Mouse (Mus musculus) left cerebral cortex, postnatal 10 days (tissue): Measurements from ENCODE around the gene Myt1. TPM values are rescaled to one million over a fixed set of nuclear protein-coding genes. Genes with fewer than 3 reads are reported as not detected.

Source experiments
- DNase-seq, 2 experiments: peaks; one replicate each; pipeline ENCODE4 v3.0.0; 2021 to 2022; ENCODE audit warnings: low spot score in 2 of 2, mixed read lengths in 1 of 2; ENCODE audit errors: extremely low spot score in 1 of 2
- intact Hi-C: fragments of 180-260 bp; cut with DNase I; formaldehyde crosslinking; loops from one replicate; pipeline ENCODE4 v1.15.1; 2025
- total RNA-seq, 2 experiments: library from RNA; stranded (reverse); gene quantifications; 2 replicates each; pipeline ENCODE4 v1.2.3; 2021

The Myt1 gene
- 10 to 100 TPM; 24.3 to 27.7 TPM for total RNA-seq

DNA sequence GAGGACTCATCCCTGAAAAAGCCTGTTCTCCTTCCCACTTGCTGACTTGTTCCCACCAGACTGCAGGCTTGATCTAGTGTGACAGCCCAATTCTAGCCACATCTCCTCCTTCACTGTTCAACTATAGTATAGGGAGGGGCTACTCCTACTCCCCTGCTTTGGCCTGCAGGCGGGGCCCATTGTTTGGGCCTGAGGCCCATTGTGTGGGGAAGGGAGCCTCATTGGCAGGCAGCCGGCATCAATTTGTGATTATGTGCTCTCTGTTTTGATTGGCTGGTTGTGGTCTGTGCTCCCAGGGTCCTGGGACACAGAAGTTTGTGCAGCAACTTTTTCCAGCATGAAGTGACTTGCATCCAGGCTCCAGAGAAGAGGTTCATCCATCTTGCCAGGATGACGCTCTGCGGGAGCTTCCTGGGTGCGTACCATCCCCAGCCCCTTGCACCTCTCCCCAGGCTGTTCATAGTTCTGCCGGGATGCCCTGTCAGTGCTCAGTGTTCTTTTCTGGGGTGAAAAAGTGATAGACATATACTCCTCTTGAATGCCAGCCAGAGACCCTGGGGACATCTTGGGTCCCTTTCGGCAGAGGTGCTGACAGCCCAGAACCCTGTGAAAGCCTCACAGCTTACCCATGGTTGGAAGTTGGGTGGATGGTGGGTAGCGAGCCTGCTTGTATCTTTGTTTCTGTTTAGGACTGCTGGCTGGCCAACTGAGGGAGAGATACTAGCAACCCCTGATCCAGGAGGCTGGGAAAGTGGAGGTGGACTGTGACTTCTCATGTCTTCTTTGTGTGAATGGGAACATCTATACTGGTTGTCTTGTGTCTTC lies at the start of gene Myt1:
TSS of gene Myt1 (plus strand) at position 327 of the 825 bp plus-strand sequence.
- no peak for DNase-seq
- intact Hi-C loops = no loop called here

DNA sequence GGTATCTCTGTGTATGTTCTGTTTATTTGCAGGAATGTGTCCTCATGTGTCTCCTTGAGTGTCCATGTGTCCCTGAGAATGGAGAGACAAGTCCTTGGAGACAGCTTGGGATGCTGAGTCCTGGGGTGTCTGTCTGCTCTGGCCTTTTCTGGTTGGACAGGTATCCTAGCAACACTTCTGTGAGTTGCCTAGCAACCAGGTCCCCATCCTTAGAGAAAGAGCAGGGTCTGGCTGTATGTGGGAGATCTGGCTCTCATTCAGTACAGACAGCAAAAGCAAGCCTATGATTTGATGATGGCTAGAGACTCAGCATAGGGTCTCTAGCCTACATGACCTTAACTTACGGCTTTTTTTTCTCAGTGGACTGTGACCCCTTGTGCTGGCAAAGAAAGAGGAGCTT lies 49.4 kb upstream of the Myt1 start:
- DNase-seq = peak in 1 of 2 experiments; percentile 54
- intact Hi-C loops = no loop called here

DNA sequence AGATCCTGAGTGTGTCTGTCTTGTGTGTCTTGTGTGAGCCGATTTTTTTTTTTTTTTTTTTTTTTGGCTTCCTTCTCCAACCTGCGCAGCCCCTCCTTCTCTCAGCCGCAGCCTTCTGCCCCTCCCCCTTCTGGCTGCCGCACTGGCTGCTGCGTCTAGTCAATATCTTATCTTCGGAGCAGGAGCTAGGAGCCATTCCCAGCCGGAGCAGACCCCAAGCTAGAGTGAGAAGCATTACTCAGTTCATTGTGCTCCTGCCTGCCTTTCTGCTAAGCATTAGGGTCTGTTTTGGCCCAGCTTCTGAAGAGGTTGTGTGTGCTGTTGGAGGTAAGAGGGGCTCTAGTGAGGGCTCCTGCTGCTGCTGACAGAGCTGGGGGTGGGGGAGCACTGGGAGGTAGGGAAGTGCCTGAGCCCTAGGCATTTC lies 48.2 kb upstream of the Myt1 start, which contains the start of gene Oprl1:
TSS of gene Oprl1 (plus strand) at position 114 of the 424 bp plus-strand sequence.
- intact Hi-C loops = no loop called here

DNA sequence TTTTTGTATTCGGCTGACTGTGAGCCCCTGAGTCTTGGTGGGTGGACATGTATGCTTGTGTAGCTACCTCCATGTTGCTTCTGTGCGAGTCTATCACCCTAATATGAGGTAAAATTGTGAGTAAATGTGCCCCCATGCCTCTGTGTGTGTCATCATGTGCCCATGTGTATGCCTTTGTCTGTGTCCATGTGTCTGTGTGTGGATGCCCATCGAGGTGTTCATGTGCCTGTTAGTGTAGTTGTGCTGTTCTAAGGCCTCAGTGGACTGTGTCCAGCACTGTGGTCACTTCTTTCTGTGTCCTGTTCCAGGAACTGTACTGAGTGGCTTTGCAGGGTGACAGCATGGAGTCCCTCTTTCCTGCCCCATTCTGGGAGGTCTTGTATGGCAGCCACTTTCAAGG lies 47.8 kb upstream of the Myt1 start:
- no peak for DNase-seq
- intact Hi-C loops = no loop called here

More for the DNA sequence above, 48.2 kb upstream of the Myt1 start, which contains the start of gene Oprl1:
- peak; percentile 59 to 79 for DNase-seq

DNA sequence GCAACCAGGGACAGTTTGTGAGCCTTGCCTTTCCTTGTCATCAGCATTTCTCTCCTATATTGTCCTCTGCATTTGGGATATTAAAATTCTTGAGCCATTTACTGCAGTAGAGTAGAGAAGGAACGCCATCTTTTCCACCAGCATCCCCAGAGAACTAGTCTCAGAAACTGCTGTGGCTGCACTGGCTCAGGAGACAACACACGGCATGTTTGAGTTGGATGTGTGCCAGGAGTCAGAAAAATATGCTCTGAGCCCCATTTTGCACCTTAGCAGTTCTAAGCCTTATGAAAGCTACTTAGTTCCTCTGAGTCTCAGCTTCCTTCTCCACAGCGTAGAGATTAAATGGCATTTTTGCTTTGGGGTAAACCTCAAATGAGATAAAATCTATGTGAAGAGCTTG lies 46.1 kb upstream of the Myt1 start:
- DNase-seq = no peak
- intact Hi-C loops = no loop called here

DNA sequence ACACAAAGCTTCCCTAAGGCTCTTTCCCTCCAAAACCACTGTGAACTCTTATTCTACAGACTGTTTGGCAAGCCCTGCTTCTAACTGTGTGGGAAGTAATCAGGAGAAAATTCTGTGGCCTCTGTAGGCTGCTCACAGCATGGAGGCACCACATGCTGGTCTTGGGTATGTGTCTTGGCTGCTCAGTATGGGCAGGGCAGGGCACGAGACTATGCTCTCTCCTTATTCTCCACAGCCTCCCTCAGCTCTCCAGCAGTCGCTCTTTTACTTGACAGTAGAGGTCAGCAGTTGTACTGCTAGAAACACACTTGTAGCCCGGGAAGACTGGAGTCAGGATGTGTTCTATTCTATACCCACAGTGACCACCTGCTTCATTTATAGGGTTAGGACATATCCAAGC lies 43.1 kb upstream of the Myt1 start:
- no peak for DNase-seq
- intact Hi-C loops = loop anchor here (5.0 kb wide), 1 partner anchor 87 kb away; no protein-coding TSS in a partner anchor

DNA sequence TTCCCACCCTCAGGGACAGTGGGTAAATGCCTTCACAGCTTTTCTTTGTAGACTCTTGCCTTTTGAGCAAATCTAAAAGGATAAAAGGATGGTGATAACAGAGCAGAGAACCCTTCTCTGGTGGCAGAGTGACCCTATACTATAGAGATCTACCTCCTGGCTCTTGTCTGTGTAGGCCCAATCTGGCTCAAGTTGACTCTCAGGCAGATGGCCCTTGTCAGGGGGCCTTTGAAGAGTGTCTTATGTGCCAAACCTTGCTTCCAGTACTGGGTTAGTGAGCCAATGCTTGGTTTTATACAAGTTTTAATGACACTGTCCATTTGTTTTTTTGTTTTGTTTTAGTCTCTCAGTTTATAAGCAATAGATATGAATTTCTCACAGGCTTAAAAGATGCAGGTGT lies 41.9 kb upstream of the Myt1 start:
- intact Hi-C loops = loop anchor here (5.0 kb wide), 1 partner anchor 86 kb away; no protein-coding TSS in a partner anchor
- no peak for DNase-seq

DNA sequence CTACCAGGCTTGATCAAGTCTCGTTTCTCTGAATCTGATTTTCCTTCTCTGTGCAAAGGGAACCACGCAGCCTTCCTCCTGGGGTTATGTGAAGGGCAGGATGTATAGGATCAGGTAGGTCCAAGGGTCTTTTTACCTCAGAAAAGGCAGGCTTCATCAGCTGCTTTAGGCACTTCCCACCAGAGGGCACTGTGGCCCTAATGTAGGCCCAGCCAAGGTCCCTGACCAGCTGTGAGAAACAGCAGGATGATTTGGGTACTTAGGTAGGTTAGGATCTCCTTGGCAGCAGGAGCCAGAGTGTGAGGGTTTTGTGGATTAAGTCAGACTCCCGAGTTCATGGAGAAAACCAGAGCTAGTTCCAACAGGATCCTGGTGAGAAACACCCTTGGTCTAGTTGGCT lies 40.9 kb upstream of the Myt1 start:
- peak in 1 of 2 experiments; percentile 50 for DNase-seq
- intact Hi-C loops = loop anchor here (2.0 to 5.0 kb wide), 2 partner anchors 85 to 143 kb away; partner anchors contain the start of gene Polr3k

DNA sequence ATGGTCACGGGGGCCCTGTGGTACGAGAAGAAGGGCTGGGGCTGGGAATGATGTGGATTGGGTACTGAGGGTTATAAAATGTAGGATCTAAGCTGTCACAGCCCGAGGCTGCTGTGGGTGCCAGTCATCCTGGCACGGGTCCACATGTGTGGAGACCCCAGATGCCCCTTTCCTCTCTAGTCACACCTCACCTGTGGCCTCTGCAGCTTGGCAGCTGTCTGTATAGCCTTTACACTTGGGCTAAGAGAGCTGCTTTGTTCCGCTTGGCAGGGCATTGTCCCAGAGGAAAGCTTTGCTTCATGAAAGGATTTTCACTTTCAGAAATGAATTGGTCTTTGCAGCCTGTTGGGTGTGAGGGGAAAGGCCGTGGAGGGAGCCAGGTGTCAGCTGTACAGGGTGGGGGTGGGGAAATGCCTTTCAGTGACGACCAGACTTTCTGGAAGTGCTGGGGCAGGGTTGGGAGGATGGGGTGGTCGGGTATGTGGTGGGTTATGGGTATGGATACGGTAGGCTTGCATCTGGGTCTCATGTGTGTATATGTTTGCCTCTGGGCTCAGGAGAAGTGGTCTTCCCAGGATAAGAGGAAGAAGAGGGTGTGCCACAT lies 35.4 kb upstream of the Myt1 start:
- intact Hi-C loops = no loop called here

DNA sequence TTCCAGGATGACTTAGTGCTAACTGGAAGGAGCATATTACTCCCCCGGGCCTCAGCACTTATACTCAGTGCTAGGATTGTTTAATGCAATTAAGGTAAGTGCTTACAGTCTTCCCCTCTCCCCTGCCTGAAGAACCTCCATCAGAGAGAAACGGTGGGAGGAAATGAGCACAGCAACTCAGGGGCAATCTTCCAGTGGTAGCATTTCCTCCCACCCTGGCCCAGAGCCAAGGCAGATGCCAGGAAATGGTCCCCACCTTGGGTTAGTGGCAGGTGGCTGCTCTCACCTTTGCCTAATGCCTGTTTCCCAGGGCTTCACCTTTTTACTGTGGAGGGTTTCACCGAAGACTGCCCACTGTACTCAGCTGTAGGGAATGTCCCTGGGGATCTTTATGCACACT lies 33.1 kb upstream of the Myt1 start:
- DNase-seq = no peak
- intact Hi-C loops = no loop called here

More for the DNA sequence above, 35.4 kb upstream of the Myt1 start:
- DNase-seq = no peak

DNA sequence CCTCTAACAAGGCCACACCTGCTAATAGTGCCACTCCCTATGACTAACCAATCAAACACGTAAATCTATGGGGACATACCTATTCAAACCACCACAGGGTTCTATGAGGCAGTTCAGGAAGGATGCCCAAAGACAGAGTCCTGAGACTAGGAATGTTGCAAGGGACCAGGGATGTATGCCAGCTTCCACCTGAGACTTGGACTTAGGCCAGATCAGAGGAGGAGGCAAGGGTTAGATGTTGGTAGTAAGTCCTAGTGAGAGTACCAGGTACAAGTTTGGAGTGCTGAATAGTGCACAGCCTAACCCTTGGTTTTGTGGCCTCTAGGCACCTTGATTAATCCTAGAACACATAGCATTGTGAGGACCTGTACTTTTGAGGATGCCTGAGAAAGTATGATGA lies 10.5 kb upstream of the Myt1 start:
- intact Hi-C loops = no loop called here

DNA sequence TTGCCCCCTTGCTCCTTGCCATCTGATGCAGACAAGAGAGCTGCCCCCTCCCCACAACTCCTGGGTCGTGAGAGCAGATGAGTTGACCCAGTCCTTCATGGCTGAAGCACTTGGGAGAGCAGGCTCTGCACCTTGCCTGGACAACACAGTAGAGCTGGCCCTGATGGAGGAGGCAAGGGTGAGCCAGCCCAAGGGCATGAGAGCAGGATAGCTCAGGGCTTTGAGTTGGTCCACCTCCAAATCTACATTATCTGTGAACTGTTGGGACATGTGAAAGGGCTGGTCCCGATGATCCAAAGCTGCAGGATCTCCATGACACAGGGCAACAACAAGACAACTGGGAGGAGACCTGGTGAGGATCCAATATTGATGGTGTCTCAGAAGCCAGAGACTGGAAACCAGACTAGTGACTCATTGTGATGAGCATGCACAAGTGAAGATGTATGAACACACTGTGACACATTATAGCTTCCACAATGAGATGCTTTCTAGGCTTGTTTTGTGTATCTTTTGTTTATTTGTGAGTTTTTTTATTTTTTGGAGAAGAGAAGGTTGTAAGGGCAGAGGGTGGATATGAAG lies 4.9 kb upstream of the Myt1 start:
- intact Hi-C loops = no loop called here

More for the DNA sequence above, 10.5 kb upstream of the Myt1 start:
- no peak for DNase-seq

DNA sequence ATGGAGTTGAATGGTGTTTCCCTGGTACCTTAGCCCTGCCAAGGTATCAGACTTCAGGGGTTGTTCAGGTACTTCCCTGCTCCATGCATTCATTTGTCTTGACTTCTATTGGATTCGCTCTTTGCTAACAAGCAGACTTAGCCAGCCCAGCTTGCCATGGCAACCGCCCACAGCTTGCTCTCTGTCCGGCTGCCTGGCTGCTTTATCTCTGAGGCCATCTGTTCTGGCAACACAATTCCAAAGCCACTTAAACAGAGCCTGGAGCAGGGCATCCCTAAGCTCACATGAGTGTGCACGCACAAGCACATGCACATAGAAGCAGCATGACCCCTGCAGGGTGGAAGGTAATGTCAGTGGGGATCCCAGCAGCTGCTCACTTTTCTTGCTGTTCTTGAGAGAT lies 4.1 kb upstream of the Myt1 start:
- intact Hi-C loops = no loop called here
- DNase-seq = peak; percentile 61 to 62

More for the DNA sequence above, 4.9 kb upstream of the Myt1 start:
- no peak for DNase-seq

DNA sequence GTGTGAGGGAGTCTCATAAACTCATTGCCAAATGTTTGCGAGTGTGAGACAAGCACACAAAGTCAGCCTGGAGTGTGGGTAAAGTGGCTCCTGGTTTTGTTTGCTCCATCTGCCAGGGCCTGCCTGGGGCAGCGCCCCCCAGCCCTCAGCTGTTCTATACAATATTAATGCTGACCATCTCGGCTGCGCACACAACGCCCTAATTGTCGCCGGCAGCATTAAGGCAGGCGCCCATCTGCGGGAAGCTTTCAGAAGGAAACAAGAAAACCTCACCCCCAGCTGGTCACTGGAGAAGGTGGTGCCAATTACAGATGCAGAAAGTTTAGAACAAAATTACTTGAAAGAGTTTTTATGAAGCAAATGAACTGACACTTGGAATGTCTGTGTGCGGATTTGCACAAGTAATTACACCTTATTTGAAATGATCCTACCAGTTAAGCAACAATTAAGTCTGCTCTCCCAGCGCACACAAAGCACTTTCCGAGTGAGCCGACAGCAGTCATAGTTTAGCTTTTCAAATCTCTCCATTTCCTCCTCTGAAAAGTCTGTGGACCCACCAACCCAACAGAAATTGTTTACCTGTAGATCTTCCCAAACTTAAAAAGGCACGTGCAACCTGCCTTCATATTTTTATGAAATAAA lies 875 bp downstream of the Myt1 start:
- no peak for DNase-seq

DNA sequence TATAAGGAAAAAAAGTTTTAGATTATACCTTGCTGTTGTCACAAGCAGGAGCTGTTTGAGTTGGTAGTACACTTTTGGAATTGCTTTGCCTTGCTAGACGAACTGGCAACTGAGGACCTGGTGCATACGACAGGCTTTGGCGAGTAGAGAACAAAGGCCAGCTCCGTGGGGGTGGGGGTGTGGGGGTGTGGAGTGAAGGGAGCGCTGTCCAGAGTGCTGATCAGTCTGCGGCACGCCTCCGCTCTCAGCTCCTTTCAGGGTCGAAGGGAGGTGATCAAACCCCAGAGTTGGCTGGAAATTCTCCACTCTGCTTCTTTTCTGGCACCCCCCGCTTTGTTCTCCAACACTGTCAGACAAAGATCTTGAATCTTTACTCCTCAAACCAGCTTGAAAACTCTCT lies 1.5 kb downstream of the Myt1 start:
- intact Hi-C loops = no loop called here
- peak in 1 of 2 experiments; percentile 63 for DNase-seq

More for the DNA sequence above, 875 bp downstream of the Myt1 start:
- intact Hi-C loops = no loop called here

DNA sequence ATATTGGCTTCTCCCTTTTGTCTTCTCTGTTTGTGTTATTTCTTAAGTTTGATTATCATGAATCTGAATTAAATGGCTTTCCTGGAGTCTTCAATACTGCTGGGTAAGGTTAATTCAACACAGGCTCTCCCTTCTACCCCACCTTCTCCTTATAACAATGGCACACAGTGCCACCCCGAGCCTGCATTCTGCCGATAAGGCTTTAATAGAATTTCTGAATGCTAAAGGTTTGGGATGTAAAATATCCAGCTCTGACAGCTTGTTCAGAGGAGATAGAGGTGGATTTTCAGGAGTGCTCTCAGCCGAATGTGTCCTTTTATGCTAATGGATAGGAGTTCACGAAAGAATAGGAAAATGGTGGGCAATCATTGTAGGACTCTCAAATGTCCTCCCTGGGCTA lies 2.1 kb downstream of the Myt1 start:
- no peak for DNase-seq

DNA sequence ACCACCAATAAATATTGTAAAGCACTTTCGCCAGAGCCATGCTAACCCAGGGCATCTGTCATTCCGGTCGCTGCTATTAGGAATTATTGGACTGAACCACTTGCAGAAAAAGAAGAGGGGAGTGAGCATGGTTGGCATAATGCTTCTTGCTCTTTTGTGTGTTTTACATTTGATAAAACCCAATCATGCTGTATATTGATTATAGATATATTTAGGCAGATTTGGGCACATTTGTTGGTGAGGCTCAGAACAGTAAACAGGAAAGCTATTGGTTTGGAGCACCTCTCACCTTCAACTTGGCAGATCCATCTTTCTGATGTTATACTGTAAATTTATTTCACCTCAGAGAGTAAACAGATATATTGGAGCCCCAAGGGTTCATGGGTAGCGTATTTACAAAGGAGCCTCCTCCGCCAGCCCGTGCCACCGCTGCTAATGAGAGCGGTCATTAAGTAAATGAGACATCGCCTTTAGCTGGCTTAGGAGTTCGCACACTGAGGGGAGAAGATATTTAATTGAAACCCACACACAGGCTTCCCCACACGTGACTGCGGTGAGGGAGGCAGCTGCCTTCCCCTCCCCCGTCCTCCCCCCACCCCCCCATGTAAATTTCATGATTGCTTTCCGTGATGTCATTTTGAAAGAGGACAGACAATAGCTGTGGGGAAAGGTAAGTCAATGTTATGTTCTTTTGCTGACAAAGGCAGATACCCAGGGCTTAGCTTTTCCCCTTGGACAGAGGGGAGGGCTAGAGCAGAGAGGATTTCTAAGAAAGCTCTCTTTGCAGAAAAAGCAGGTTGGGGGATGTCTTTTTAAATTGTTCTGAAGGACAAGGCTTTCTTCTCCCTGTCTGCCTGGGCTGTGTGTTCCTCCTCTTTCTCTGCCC lies 3.8 kb downstream of the Myt1 start:
- DNase-seq = no peak
- intact Hi-C loops = no loop called here

More for the DNA sequence above, 2.1 kb downstream of the Myt1 start:
- intact Hi-C loops = no loop called here

DNA sequence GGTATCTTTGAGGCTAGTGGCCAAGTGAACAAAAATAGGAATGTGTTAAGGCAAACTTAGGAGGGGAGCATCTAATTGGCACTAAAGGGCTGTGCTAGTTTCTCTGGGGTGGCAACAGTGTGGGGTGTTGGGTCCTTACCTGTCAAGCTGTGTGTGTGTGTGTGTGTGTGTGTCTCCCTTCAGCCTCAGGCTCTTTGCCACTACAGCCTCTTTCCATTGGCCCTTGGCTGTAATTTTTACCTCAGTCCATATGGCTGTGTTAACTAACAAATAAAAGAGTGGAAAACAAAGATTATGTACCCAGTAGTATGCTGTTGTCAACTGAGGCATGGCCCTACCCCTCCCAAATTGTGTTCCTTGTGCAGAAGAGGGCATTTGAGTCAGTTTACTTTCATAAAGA lies 5.3 kb downstream of the Myt1 start:
- intact Hi-C loops = no loop called here
- DNase-seq = no peak
